Mouse (Mus musculus): Measurements from ENCODE around the gene Tfip11. TPM values are rescaled to one million over a fixed set of nuclear protein-coding genes. Genes with fewer than 3 reads are reported as not detected.

The Tfip11 gene
- polyA plus RNA-seq, 2 experiments: 23.1 to 33.4 TPM

DNA sequence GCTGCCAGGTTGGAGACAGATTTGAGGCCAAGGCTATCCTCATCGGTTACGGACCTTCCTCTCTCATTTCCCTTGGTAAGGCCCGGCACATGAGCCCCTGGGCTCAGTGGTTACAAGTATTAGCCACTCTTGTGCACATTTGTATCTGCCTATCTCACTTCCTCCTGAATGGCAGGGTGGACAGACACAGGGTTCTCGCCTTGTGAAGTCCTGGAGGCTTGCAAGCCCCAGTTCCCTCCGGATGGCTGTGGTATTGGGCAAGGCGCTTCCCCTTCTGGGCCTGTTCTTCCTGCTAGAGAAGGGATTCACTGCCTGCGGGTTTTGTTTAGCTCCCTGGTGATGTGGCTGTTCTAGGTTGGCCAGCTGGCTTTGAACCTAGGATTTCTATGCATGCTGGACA is 46.0 kb upstream of the Tfip11 start:
- no peak overlapping the region for H3K9ac ChIP-seq (ENCODE audit: low read depth, low read length, severe bottlenecking)
- ATAC-seq (ENCODE audit: low FRiP score, low read depth) (no peak), DNase-seq (ENCODE audit: low spot score) (no peak)
- H3K27me3 ChIP-seq (ENCODE audit: control insufficient read depth, insufficient read depth, low read length): no peaks in the 10 kb centered on the region
- no peaks in the 10 kb centered on the region for H3K9me3 ChIP-seq (ENCODE audit: control insufficient read depth, low read length)
- WGBS: 86% methylated on average over 7 of the region's 7 CpGs
- no peak for TF ChIP-seq POLR2A (IDR thresholded peaks at IDR 0.05; ENCODE audit: borderline replicate concordance, extremely low read depth, insufficient read depth, insufficient read length)
- no peak overlapping the region for H3K4me3 ChIP-seq (replicated peaks; ENCODE audit: low read length)
- H3K4me1 ChIP-seq (ENCODE audit: control insufficient read depth, insufficient read depth, low read length): peaks cover 16% of the 10 kb centered on the region
- no peaks in the 10 kb centered on the region; the same call in 1 of the 2 replicates for H3K36me3 ChIP-seq (ENCODE audit: control insufficient read depth, insufficient read depth, low read length)
- H3K4me2 ChIP-seq (replicated peaks; ENCODE audit: low read depth, low read length, severe bottlenecking): no peak overlapping the region
- no peak overlapping the region for H3K27ac ChIP-seq (replicated peaks; ENCODE audit: low read depth, low read length)

DNA sequence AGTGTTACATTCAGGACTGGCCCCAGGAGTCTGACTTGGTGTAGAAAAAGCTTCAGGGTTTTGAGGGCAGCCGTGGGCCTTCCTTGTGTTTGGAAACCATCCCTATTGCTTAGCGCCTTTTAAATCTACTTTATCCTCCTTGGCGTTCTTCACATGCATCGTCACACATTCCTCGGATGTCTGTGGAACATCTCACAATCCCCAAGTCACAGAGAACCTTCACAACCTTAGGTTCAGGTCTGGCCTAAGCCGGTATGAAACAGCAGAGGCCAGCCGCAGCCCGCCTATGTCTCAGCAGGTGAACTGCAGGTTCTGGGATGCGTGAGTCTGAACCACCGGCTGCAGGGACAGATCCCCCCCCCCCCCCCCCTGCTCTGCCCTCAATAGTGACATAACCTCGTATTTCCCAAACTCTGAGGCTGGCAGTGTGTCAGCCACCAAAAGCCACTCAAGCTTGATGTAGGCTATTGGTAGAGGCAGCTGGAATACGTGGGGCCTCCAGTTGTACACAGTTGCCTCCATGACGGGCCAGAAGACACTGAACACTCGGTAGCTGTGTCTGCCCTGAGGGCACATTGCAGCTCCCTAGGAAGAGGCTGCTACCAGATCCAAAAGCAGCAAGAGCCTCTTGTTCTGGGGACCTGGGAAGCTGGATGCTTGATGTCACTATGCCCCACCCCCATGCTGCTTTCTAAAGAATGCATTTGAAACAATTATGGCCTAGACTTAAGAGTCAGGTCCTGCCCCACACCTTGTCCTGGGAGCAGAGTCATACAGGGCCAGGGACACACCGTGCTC is 45.1 kb upstream of the Tfip11 start:
- TF ChIP-seq POLR2A (IDR thresholded peaks at IDR 0.05; ENCODE audit: borderline replicate concordance, extremely low read depth, insufficient read depth, insufficient read length): no peak
- H3K27ac ChIP-seq (replicated peaks; ENCODE audit: low read depth, low read length): no peak overlapping the region
- H3K4me2 ChIP-seq (replicated peaks; ENCODE audit: low read depth, low read length, severe bottlenecking): no peak overlapping the region
- no peaks in the 10 kb centered on the region; the same call in 1 of the 2 replicates for H3K36me3 ChIP-seq (ENCODE audit: control insufficient read depth, insufficient read depth, low read length)
- H3K27me3 ChIP-seq (ENCODE audit: control insufficient read depth, insufficient read depth, low read length): no peaks in the 10 kb centered on the region
- peaks cover 8% of the 10 kb centered on the region for H3K4me1 ChIP-seq (ENCODE audit: control insufficient read depth, insufficient read depth, low read length)
- H3K9me3 ChIP-seq (ENCODE audit: control insufficient read depth, low read length): no peaks in the 10 kb centered on the region
- H3K4me3 ChIP-seq (replicated peaks; ENCODE audit: low read length): no peak overlapping the region
- WGBS: 61% methylated on average over 15 of the region's 15 CpGs
- no peak for ATAC-seq (ENCODE audit: low FRiP score, low read depth)
- DNase-seq (ENCODE audit: low spot score): no peak
- peak overlapping the region; percentile 31; the same call in 1 of the 2 replicates for H3K9ac ChIP-seq (ENCODE audit: low read depth, low read length, severe bottlenecking)

DNA sequence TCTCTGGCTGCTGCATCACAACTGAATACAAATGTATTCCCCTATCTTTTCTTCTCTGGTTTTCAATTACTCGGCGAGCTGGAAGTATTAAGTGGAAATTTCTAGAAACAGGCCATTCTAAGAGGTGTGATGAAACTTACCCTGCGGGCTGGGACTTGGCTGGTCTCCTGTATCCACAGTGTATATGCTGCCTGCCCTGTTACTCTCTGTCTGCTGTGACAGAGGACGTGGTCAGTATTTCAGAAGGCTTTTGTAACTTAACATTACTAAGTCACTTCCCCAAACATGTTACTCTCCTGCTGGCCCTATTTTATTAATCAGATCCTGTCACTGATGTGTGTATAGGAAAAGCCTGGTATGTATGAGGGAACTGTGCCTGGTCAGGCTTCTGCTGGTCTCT is 44.5 kb upstream of the Tfip11 start:
- peak overlapping the region; percentile 31; the same call in 1 of the 2 replicates for H3K9ac ChIP-seq (ENCODE audit: low read depth, low read length, severe bottlenecking)
- H3K4me3 ChIP-seq (replicated peaks; ENCODE audit: low read length): no peak overlapping the region
- TF ChIP-seq POLR2A (IDR thresholded peaks at IDR 0.05; ENCODE audit: borderline replicate concordance, extremely low read depth, insufficient read depth, insufficient read length): no peak
- ATAC-seq (ENCODE audit: low FRiP score, low read depth) (no peak), DNase-seq (ENCODE audit: low spot score) (no peak)
- H3K9me3 ChIP-seq (ENCODE audit: control insufficient read depth, low read length): no peaks in the 10 kb centered on the region
- WGBS: 74% methylated on average over 4 of the region's 4 CpGs
- H3K36me3 ChIP-seq (ENCODE audit: control insufficient read depth, insufficient read depth, low read length): no peaks in the 10 kb centered on the region; the same call in 1 of the 2 replicates
- H3K4me1 ChIP-seq (ENCODE audit: control insufficient read depth, insufficient read depth, low read length): peaks cover 8% of the 10 kb centered on the region
- H3K27ac ChIP-seq (replicated peaks; ENCODE audit: low read depth, low read length): no peak overlapping the region
- H3K27me3 ChIP-seq (ENCODE audit: control insufficient read depth, insufficient read depth, low read length): no peaks in the 10 kb centered on the region
- no peak overlapping the region for H3K4me2 ChIP-seq (replicated peaks; ENCODE audit: low read depth, low read length, severe bottlenecking)

DNA sequence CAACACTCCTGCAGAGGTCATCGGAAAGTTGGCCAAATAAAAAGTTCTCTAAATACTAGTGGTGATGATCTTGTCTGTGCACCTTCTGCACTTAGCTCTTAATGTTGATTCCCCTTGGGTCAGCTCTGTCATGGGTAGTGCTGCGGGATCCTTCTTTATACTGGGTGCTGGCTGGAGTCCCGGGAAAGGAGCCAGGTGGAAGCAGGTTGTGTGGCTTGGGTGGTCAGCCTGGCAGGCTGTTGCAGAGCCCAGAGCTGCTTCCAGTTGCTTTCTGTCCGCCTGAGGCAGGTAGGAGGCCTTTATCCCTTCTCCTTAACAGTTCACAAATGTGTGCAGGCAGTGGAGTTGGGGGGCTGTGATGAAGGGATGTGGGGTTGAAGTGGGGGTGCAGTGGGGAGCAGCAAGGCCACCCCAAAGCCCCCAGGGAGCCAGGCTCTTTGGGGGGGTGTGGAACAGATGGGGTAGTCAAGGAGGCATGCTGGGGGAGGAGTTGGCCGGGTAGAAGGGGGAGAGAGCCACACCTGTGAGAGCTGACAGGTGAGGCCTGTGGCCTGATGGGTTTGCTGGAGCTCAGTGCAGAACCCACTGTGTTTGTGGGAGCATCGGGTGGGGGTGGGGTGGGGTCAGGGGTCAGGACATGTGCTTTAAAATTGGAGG is 43.9 kb upstream of the Tfip11 start:
- DNase-seq (ENCODE audit: low spot score) (no peak), ATAC-seq (ENCODE audit: low FRiP score, low read depth) (no peak)
- H3K4me1 ChIP-seq (ENCODE audit: control insufficient read depth, insufficient read depth, low read length): peaks cover 8% of the 10 kb centered on the region
- TF ChIP-seq POLR2A (IDR thresholded peaks at IDR 0.05; ENCODE audit: borderline replicate concordance, extremely low read depth, insufficient read depth, insufficient read length): no peak
- H3K9me3 ChIP-seq (ENCODE audit: control insufficient read depth, low read length): no peaks in the 10 kb centered on the region
- H3K4me2 ChIP-seq (replicated peaks; ENCODE audit: low read depth, low read length, severe bottlenecking): no peak overlapping the region
- 71% methylated on average over 6 of the region's 6 CpGs for WGBS
- H3K9ac ChIP-seq (ENCODE audit: low read depth, low read length, severe bottlenecking): no peak overlapping the region
- no peak overlapping the region for H3K4me3 ChIP-seq (replicated peaks; ENCODE audit: low read length)
- H3K27me3 ChIP-seq (ENCODE audit: control insufficient read depth, insufficient read depth, low read length): no peaks in the 10 kb centered on the region
- H3K36me3 ChIP-seq (ENCODE audit: control insufficient read depth, insufficient read depth, low read length): no peaks in the 10 kb centered on the region; the same call in 1 of the 2 replicates
- H3K27ac ChIP-seq (replicated peaks; ENCODE audit: low read depth, low read length): no peak overlapping the region

DNA sequence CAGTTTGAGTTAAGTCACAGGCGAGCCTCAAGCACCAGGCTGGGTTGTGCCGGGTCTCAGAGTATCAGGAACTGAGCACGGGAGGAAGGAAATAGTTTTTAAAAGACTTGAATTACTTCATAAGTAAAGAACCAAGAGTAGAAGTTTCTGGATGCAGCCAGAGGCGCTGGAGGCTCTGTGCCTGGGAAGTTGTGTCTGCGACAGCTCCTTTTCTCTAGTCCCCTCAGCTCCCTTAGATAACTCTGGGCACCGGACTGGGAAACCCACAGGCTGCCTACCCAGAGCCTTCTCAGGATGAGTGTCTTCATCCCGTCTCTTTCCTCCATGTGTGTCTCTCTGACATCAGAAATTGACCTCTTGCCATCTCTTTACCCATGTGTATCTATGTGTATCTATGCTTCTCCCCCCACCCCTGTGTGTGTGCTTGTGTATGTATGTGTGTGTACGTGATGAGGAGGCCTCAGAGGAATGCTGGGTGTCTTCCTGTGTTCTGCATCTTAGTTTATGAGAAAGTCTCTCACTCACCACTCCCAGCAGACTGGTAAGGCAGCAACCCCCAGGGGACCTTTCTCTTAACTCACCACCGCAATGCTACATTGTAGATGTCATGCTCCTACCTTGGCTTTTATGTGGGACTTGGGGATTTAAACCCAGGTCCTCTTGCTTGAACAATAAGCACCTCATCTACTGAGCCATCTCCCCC is 43.2 kb upstream of the Tfip11 start:
- Histone ChIP-seq H3K27me3 (ENCODE audit: control insufficient read depth, insufficient read depth, low read length) (no peaks in the 10 kb centered on the region), H3K9me3 (ENCODE audit: control insufficient read depth, low read length) (no peaks in the 10 kb centered on the region), H3K36me3 (ENCODE audit: control insufficient read depth, insufficient read depth, low read length) (no peaks in the 10 kb centered on the region; the same call in 1 of the 2 replicates), H3K27ac (replicated peaks; ENCODE audit: low read depth, low read length) (no peak overlapping the region), H3K4me2 (replicated peaks; ENCODE audit: low read depth, low read length, severe bottlenecking) (no peak overlapping the region), H3K9ac (ENCODE audit: low read depth, low read length, severe bottlenecking) (no peak overlapping the region), H3K4me3 (replicated peaks; ENCODE audit: low read length) (no peak overlapping the region), H3K4me1 (ENCODE audit: control insufficient read depth, insufficient read depth, low read length) (peaks cover 2% of the 10 kb centered on the region; the same call in 1 of the 2 replicates)
- no peak for TF ChIP-seq POLR2A (IDR thresholded peaks at IDR 0.05; ENCODE audit: borderline replicate concordance, extremely low read depth, insufficient read depth, insufficient read length)
- ATAC-seq (ENCODE audit: low FRiP score, low read depth) (no peak), DNase-seq (ENCODE audit: low spot score) (no peak)
- WGBS: 74% methylated on average over 9 of the region's 9 CpGs
